Mouse (Mus musculus): ENCODE results near the gene Abcb11. TPM values are rescaled to one million over a fixed set of nuclear protein-coding genes. Genes with fewer than 3 reads are reported as not detected.

Gene Abcb11
- polyA plus RNA-seq, 1 experiment from 2014 or later = 0.17 TPM

- WGBS = 56% methylated on average over 10 of the region's 10 CpGs
Measured at GRCm38 (mm10) chr2:69212652-69213051, 129.8 kb downstream of the Abcb11 start.

GRCm38 (mm10) chr2:69210773-69211172 lies 131.6 kb downstream of the Abcb11 start, which contains the start of gene G6pc2:
G6pc2 (plus strand) TSS chr2:69211073.
- 75% methylated on average over 7 of the region's 7 CpGs for WGBS

More at GRCm38 (mm10) chr2:69212652-69213051, 129.8 kb downstream of the Abcb11 start:
- Histone ChIP-seq H3K4me2 (no peak overlapping the region), H3K9ac (replicated peaks) (no peak overlapping the region), H3K36me3 (no peaks in the 10 kb centered on the region), H3K27ac (replicated peaks) (no peak overlapping the region), H3K4me1 (no peaks in the 10 kb centered on the region), H3K27me3 (replicated peaks) (no peaks in the 10 kb centered on the region), H3K9me3 (replicated peaks) (no peaks in the 10 kb centered on the region), H3K4me3 (replicated peaks) (no peak overlapping the region)
- ATAC-seq (ENCODE audit: low FRiP score) = peak; percentile 55; the same call in 1 of the 2 replicates

GRCm38 (mm10) chr2:69209684-69210083 lies 132.7 kb downstream of the Abcb11 start:
- no peaks in the 10 kb centered on the region for H3K27me3 ChIP-seq (replicated peaks)
- H3K36me3 ChIP-seq = no peaks in the 10 kb centered on the region
- H3K9ac ChIP-seq (replicated peaks) = no peak overlapping the region
- H3K9me3 ChIP-seq (replicated peaks) = no peaks in the 10 kb centered on the region
- WGBS = 82% methylated on average over 3 of the region's 3 CpGs
- no peak overlapping the region for H3K4me2 ChIP-seq
- no peak for ATAC-seq (ENCODE audit: low FRiP score)
- H3K27ac ChIP-seq (replicated peaks) = no peak overlapping the region
- peaks cover 14% of the 10 kb centered on the region; the same call in 1 of the 2 replicates for H3K4me1 ChIP-seq
- no peak overlapping the region for H3K4me3 ChIP-seq (replicated peaks)

More at GRCm38 (mm10) chr2:69210773-69211172, 131.6 kb downstream of the Abcb11 start, which contains the start of gene G6pc2:
- peaks cover 4% of the 10 kb centered on the region; the same call in 1 of the 2 replicates for H3K4me1 ChIP-seq
- no peak within 1 kb of the TSS for H3K4me3 ChIP-seq (replicated peaks)
- no peak within 1 kb of the TSS for H3K9ac ChIP-seq (replicated peaks)
- no peak within 1 kb of the TSS for H3K4me2 ChIP-seq
- no peak within 1 kb of the TSS for H3K27ac ChIP-seq (replicated peaks)
- no peaks in the 10 kb centered on the region for H3K27me3 ChIP-seq (replicated peaks)
- no peaks in the 10 kb centered on the region for H3K36me3 ChIP-seq
- H3K9me3 ChIP-seq (replicated peaks) = no peaks in the 10 kb centered on the region
- no peak for ATAC-seq (ENCODE audit: low FRiP score)

- 25% methylated on average over 7 of the region's 7 CpGs for WGBS
- no peak for ATAC-seq (ENCODE audit: low FRiP score)
- H3K27ac ChIP-seq (replicated peaks) = no peak overlapping the region
- H3K4me2 ChIP-seq = peak overlapping the region; percentile 96
- no peaks in the 10 kb centered on the region for H3K9me3 ChIP-seq (replicated peaks)
- no peaks in the 10 kb centered on the region for H3K36me3 ChIP-seq
- peaks cover 14% of the 10 kb centered on the region; the same call in 1 of the 2 replicates for H3K4me1 ChIP-seq
- no peaks in the 10 kb centered on the region for H3K27me3 ChIP-seq (replicated peaks)
- no peak overlapping the region for H3K9ac ChIP-seq (replicated peaks)
- H3K4me3 ChIP-seq (replicated peaks) = no peak overlapping the region
Measured at GRCm38 (mm10) chr2:69206523-69206922, 135.9 kb downstream of the Abcb11 start.

- ATAC-seq (ENCODE audit: low FRiP score) = peak; percentile 100
- Histone ChIP-seq H3K9ac (replicated peaks) (peak within 1 kb of the TSS; percentile 47), H3K27ac (replicated peaks) (no peak within 1 kb of the TSS), H3K4me2 (peak within 1 kb of the TSS; percentile 96), H3K27me3 (replicated peaks) (no peaks in the 10 kb centered on the region), H3K36me3 (no peaks in the 10 kb centered on the region), H3K9me3 (replicated peaks) (no peaks in the 10 kb centered on the region), H3K4me1 (peaks cover 14% of the 10 kb centered on the region; the same call in 1 of the 2 replicates), H3K4me3 (replicated peaks) (peak within 1 kb of the TSS; percentile 71)
- under 1% methylated on average over 44 of the region's 46 CpGs for WGBS
Measured at GRCm38 (mm10) chr2:69205791-69206351, 136.5 kb downstream of the Abcb11 start, which contains the start of gene Spc25. Spc25 (minus strand) TSS chr2:69206194.

- Histone ChIP-seq H3K9me3 (replicated peaks) (no peaks in the 10 kb centered on the region), H3K4me1 (peaks cover 14% of the 10 kb centered on the region; the same call in 1 of the 2 replicates), H3K27me3 (replicated peaks) (no peaks in the 10 kb centered on the region), H3K36me3 (no peaks in the 10 kb centered on the region), H3K4me3 (replicated peaks) (peak overlapping the region; percentile 71), H3K4me2 (peak overlapping the region; percentile 96), H3K27ac (replicated peaks) (no peak overlapping the region), H3K9ac (replicated peaks) (peak overlapping the region; percentile 47; the same call in 1 of the 2 replicates)
- 13% methylated on average over 6 of the region's 6 CpGs for WGBS
- ATAC-seq (ENCODE audit: low FRiP score) = no peak
Measured at GRCm38 (mm10) chr2:69205185-69205584, 137.2 kb downstream of the Abcb11 start.

GRCm38 (mm10) chr2:69193555-69193954 lies 148.9 kb downstream of the Abcb11 start:
- H3K9me3 ChIP-seq (replicated peaks) = no peaks in the 10 kb centered on the region
- H3K9ac ChIP-seq (replicated peaks) = no peak overlapping the region
- no peak overlapping the region for H3K4me2 ChIP-seq
- no peaks in the 10 kb centered on the region for H3K4me1 ChIP-seq
- H3K36me3 ChIP-seq = no peaks in the 10 kb centered on the region
- H3K27me3 ChIP-seq (replicated peaks) = no peaks in the 10 kb centered on the region
- H3K4me3 ChIP-seq (replicated peaks) = no peak overlapping the region
- 76% methylated on average over 5 of the region's 5 CpGs for WGBS
- H3K27ac ChIP-seq (replicated peaks) = no peak overlapping the region
- ATAC-seq (ENCODE audit: low FRiP score) = no peak

- WGBS = 88% methylated on average over 5 of the region's 5 CpGs
- no peak for ATAC-seq (ENCODE audit: low FRiP score)
- no peaks in the 10 kb centered on the region for H3K36me3 ChIP-seq
- no peaks in the 10 kb centered on the region for H3K9me3 ChIP-seq (replicated peaks)
- H3K4me1 ChIP-seq = no peaks in the 10 kb centered on the region
- no peak overlapping the region for H3K9ac ChIP-seq (replicated peaks)
- no peak overlapping the region for H3K4me2 ChIP-seq
- no peak overlapping the region for H3K4me3 ChIP-seq (replicated peaks)
- no peak overlapping the region for H3K27ac ChIP-seq (replicated peaks)
- H3K27me3 ChIP-seq (replicated peaks) = no peaks in the 10 kb centered on the region
Measured at GRCm38 (mm10) chr2:69191059-69191458, 151.4 kb downstream of the Abcb11 start.

GRCm38 (mm10) chr2:69189222-69189621 lies 153.2 kb downstream of the Abcb11 start:
- no peaks in the 10 kb centered on the region for H3K4me1 ChIP-seq
- WGBS = 50% methylated on average over 4 of the region's 4 CpGs
- H3K27me3 ChIP-seq (replicated peaks) = no peaks in the 10 kb centered on the region
- no peak overlapping the region for H3K4me3 ChIP-seq (replicated peaks)
- H3K36me3 ChIP-seq = no peaks in the 10 kb centered on the region
- H3K27ac ChIP-seq (replicated peaks) = no peak overlapping the region
- H3K4me2 ChIP-seq = no peak overlapping the region
- no peak for ATAC-seq (ENCODE audit: low FRiP score)
- H3K9ac ChIP-seq (replicated peaks) = no peak overlapping the region
- H3K9me3 ChIP-seq (replicated peaks) = no peaks in the 10 kb centered on the region

- H3K4me1 ChIP-seq = no peaks in the 10 kb centered on the region
- H3K4me2 ChIP-seq = no peak overlapping the region
- H3K4me3 ChIP-seq (replicated peaks) = no peak overlapping the region
- no peaks in the 10 kb centered on the region for H3K36me3 ChIP-seq
- no peak for ATAC-seq (ENCODE audit: low FRiP score)
- H3K27me3 ChIP-seq (replicated peaks) = no peaks in the 10 kb centered on the region
- no peaks in the 10 kb centered on the region for H3K9me3 ChIP-seq (replicated peaks)
- no peak overlapping the region for H3K27ac ChIP-seq (replicated peaks)
- 77% methylated on average over 6 of the region's 6 CpGs for WGBS
- no peak overlapping the region for H3K9ac ChIP-seq (replicated peaks)
Measured at GRCm38 (mm10) chr2:69188732-69189131, 153.7 kb downstream of the Abcb11 start.
